ENCODE assay signal across 18 mouse cellular contexts in the genomic region with DNA sequence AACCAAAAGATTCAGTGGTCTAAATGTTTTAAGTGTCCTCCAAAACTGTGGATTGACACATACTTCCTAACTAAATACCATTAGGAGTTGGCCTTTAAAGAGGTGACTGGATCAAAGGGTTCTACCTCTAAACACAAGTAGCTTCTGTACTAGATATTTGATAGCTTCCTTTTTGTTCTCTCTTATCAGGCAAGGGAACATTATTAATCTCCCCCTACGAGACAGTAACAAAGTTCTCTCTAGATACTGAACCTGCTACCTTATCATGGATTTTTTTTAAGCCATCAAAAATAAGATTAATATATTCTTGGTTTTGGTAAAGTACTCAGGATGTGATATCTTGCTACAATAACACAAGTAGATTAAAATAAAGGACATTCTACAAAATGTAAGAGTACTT.
"Had no signal": no experiment of that assay in that cellular context is flagged by ENCODE, and none has a peak within 500 bp of the region (broad histone marks: within the 10 kb centered on the region; RNA-seq: fewer than 3 reads in every experiment).

No protein-coding gene starts in this region.

- H3K9ac ChIP-seq: lung, embryonic 14.5 days; midbrain, embryonic 12.5 days; neural tube, embryonic 13.5 days; neural tube, embryonic 15.5 days had no signal

- H3K27me3 ChIP-seq: midbrain, embryonic 12.5 days; neural tube, embryonic 13.5 days; neural tube, embryonic 15.5 days had no signal

- H3K4me3 ChIP-seq: midbrain, embryonic 12.5 days; myocyte; neural tube, embryonic 13.5 days; neural tube, embryonic 15.5 days had no signal

- H3K27ac ChIP-seq: midbrain, embryonic 12.5 days; neural tube, embryonic 13.5 days; neural tube, embryonic 15.5 days had no signal

- H3K4me2 ChIP-seq: lung, embryonic 14.5 days; midbrain, embryonic 12.5 days; neural tube, embryonic 13.5 days; neural tube, embryonic 15.5 days had no signal

- ATAC-seq: midbrain, embryonic 16.5 days had no signal

- H3K9me3 ChIP-seq: midbrain, embryonic 12.5 days; neural tube, embryonic 13.5 days; neural tube, embryonic 15.5 days had no signal

- DNase-seq: lung, adult 18-20 months; lung, embryonic 14.5 days; lung, postnatal 10 days; lung, postnatal 4 days; midbrain, embryonic 14.5 days; retina, postnatal 1 day; right cerebral cortex, adult 18-20 months; right cerebral cortex, postnatal 25 days; right cerebral cortex, postnatal 4 days; spleen, adult 18-20 months; thymus, adult 18-20 months; thymus, postnatal 14 days; thymus, postnatal 36 days had no signal
